Mouse (Mus musculus) liver, adult 10 weeks (tissue): Measurements from ENCODE around the gene P2ry10. TPM values are rescaled to one million over a fixed set of nuclear protein-coding genes. Genes with fewer than 3 reads are reported as not detected.

Source experiments
- polyA plus RNA-seq: library from polyadenylated mRNA; stranded (reverse); fragments of 350-450 nt; fragmentation: Illumina TruSeq; extraction: RNeasy Lipid Tissue Mini Kit (QIAGEN cat#74804); gene quantifications from one replicate; pipeline ENCODE4 v1.2.3, GENCODE M21; 2014; ENCODE audit warnings: low read depth, low replicate concordance

P2ry10 gene
- 0.58 TPM for polyA plus RNA-seq

DNA sequence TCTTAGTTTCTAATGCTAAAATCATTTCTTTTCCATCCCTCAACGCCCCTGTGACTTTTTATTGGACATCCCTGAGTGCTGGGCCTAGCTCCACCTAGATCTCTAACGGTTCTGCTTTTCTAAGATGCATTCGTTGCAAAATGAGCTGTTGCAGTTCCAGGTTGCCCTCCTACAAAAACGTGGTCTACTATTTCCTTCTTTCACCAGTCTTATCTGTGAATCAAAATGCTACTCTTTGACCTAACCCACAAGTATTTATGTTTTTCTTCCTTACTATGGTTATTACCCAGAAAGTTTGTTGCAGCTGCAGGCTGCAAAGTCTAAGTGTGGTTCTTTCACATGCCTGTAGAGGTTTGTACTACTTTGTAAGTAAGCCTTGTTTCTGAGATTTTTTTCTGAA lies at the start of gene P2ry10:
P2ry10 (plus strand) TSS at position 316 of the 400 bp plus-strand sequence.

DNA sequence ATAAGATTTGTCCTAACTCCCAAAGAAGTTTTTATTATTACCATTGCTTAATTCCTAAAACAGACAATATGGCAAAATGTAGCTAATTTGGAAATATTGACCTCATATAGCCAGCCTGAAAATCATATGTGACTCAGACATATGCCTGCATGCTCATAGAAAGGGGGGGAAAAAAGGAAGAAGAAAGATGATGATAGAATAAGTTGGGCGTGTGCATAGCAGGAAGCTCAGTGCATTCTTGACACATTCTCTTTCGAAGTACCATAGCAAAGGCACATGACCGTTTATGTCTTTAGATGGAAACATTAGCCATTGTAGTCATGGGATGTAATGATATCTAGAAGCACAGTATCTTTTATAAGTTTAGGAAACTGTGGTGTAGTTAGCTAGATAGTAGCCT lies 60.4 kb downstream of the P2ry10 start, which contains the start of gene P2ry10b:
P2ry10b (plus strand) TSS at position 247 of the 400 bp plus-strand sequence.

Other genes starting within 250 kb of the P2ry10 start
- not detected for gene Rtl3, start 247.8 kb upstream of the P2ry10 start, polyA plus RNA-seq
- gene Lpar4, start 167.9 kb upstream of the P2ry10 start, polyA plus RNA-seq: 0.29 TPM
- gene P2ry10b, start 60.4 kb downstream of the P2ry10 start, polyA plus RNA-seq: 1.1 TPM
- gene Gpr174, start 167.4 kb downstream of the P2ry10 start, polyA plus RNA-seq: 0.48 TPM